Mouse (Mus musculus) spleen, adult 2 months (tissue): ENCODE measurements at regions not wholly inside any gene's neighbourhood (a gene's known extent, or its start where the extent isn't known, plus 50 kb on each side); places are given as distances from the start of the nearest gene placed in this dataset.

Experiments
- DNase-seq, 2 experiments: peaks; one replicate each; pipeline versions ENCODE4 v3.0.0 to v3.0.0-alpha.2; 2012 to 2021; ENCODE audit warnings: low spot score in 2 of 2, low read depth in 1 of 2
- H3K27ac ChIP-seq: fragments of 200-500 bp; 2 replicates; pipeline ENCODE4 v1.5.1; 2012; ENCODE audit warnings: low read length, inconsistent platforms; ENCODE audit not compliant: insufficient read depth
- H3K27me3 ChIP-seq: fragments of 200-500 bp; 2 replicates; pipeline ENCODE4 v1.6.1; 2012; ENCODE audit warnings: mild to moderate bottlenecking, moderate library complexity, low read length, inconsistent platforms; ENCODE audit not compliant: control insufficient read depth, insufficient read depth
- H3K36me3 ChIP-seq: fragments of 200-500 bp; 2 replicates; pipeline ENCODE4 v1.6.1; 2012; ENCODE audit warnings: mild to moderate bottlenecking, low read length, inconsistent platforms; ENCODE audit not compliant: control insufficient read depth, insufficient read depth
- H3K4me1 ChIP-seq: fragments of 200-500 bp; 2 replicates; pipeline ENCODE4 v1.6.1; 2011; ENCODE audit warnings: inconsistent platforms; ENCODE audit not compliant: control insufficient read depth, insufficient read depth, insufficient read length
- H3K4me3 ChIP-seq: fragments of 200-500 bp; 2 replicates; pipeline ENCODE4 v1.5.1; 2011; ENCODE audit warnings: mild to moderate bottlenecking, inconsistent platforms; ENCODE audit not compliant: insufficient read depth, insufficient read length; ENCODE audit errors: extremely low read depth
- CTCF ChIP-seq: fragments of 200-500 bp; IDR thresholded peaks from 2 replicates; pipeline ENCODE4 v1.5.1; 2011; ENCODE audit warnings: mild to moderate bottlenecking, inconsistent platforms; ENCODE audit not compliant: insufficient read depth, insufficient read length, insufficient replicate concordance; ENCODE audit errors: extremely low read depth
- POLR2A ChIP-seq: fragments of 200-500 bp; IDR thresholded peaks from 2 replicates; pipeline ENCODE4 v1.6.1; 2011; ENCODE audit warnings: low read depth, low read length, inconsistent platforms

DNA sequence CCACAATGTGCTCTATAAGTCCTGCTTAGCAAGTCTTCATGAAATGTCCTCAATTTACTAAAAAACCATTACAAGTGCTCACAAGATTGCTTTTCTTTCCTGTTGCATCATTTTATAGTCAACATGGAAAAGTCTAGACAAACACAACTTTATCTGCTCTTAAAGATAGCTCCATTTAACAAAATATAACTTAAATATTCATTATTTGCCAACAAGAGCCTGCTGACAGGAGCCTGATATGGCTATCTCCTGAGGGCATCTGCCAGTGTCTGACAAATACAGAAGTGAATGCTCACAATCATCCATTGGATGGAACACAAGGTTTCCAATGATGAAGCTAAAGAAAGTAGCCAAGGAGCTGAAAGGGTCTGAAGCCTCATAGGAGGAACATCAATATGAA lies 197.8 kb downstream of the Ndufa4 start:
- TF ChIP-seq CTCF (no peak), POLR2A (no peak)
- no peak overlapping the region for H3K4me3 ChIP-seq
- no peaks in the 10 kb centered on the region for H3K27me3 ChIP-seq
- no peaks in the 10 kb centered on the region for H3K36me3 ChIP-seq
- no peak overlapping the region for H3K27ac ChIP-seq
- no peak for DNase-seq
- no peaks in the 10 kb centered on the region for H3K4me1 ChIP-seq
